Mouse (Mus musculus) lung, embryonic 15.5 days (tissue): ENCODE measurements at regions not wholly inside any gene's neighbourhood (a gene's known extent, or its start where the extent isn't known, plus 50 kb on each side); places are given as distances from the start of the nearest gene placed in this dataset.

Experiments used
- ATAC-seq: fragments of 200-750 bp; cut with Nextera tagmentation; 2 replicates; pipeline ENCODE4 v1.8.0; 2017; ENCODE audit warnings: moderate number of reproducible peaks, borderline replicate concordance; ENCODE audit not compliant: low FRiP score, low TSS enrichment; ENCODE audit errors: extremely low read depth
- H3K27ac ChIP-seq: fragments of 300-500 bp; sonication (generic); 2 replicates; pipeline ENCODE4 v1.5.1; 2015; ENCODE audit warnings: moderate library complexity, mild to moderate bottlenecking, inconsistent platforms
- H3K27me3 ChIP-seq: fragments of 300-500 bp; sonication (generic); 2 replicates; pipeline ENCODE4 v1.6.1; 2015; ENCODE audit warnings: inconsistent platforms
- H3K36me3 ChIP-seq: fragments of 300-500 bp; sonication (generic); 2 replicates; pipeline ENCODE4 v1.6.1; 2015; ENCODE audit warnings: inconsistent platforms
- H3K4me1 ChIP-seq: fragments of 300-500 bp; sonication (generic); 2 replicates; pipeline ENCODE4 v1.6.1; 2015; ENCODE audit warnings: inconsistent platforms
- H3K4me2 ChIP-seq: fragments of 300-500 bp; sonication (generic); 2 replicates; pipeline ENCODE4 v1.6.1; 2015; ENCODE audit warnings: inconsistent platforms, mild to moderate bottlenecking, moderate library complexity
- H3K4me3 ChIP-seq: fragments of 300-500 bp; sonication (generic); 2 replicates; pipeline ENCODE4 v1.5.1; 2015; ENCODE audit warnings: mild to moderate bottlenecking, inconsistent platforms
- H3K9ac ChIP-seq: fragments of 300-500 bp; sonication (generic); 2 replicates; pipeline ENCODE4 v1.6.1; 2015; ENCODE audit warnings: inconsistent platforms
- H3K9me3 ChIP-seq: fragments of 300-500 bp; sonication (generic); 2 replicates; pipeline ENCODE4 v1.6.1; 2016; ENCODE audit warnings: inconsistent platforms
- WGBS: fragments of 180-500 bp; shearing (Covaris S2); methylation state at CpG from one replicate; pipeline ENCODE4 v1.1.7; 2015; 5-methylcytosine and 5-hydroxymethylcytosine counted together

DNA sequence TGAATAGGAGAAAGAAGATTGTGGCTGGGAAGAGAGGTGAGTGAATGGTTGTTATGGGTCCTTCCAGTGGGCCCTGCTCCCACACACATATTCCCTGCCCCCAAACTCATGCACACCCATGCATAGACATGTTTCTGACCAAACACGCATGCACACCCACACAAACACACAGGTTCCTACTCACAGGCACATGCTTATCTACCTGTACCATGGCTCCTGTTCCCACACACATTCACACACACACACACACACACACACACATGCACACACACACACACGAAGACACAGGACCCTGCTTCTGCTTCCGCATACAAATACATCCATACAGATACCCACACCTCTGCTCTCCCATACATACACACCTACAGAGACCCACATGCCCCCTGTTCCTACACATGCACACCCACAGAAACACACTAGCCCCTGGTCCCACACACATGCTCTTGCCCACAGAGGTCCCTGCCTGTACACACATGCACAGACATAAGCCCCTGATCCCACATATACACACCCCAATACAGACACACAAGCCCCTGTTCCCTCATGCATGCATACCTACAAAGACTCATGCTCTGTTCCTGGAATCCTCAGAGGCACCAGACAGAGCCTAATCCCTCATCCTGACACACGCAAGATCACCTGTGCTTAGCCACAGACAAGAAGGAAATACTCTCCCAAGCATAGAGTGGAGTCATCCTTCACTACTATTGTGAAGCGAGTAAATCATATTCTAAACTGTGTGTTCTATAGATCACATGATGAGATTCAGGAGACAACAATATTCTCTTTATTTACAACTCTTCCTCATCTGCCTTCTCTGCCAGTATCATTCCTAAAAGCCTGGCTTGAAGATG lies 100.1 kb downstream of the Mycn start:
- no peaks in the 10 kb centered on the region for H3K9me3 ChIP-seq
- H3K27me3 ChIP-seq: no peaks in the 10 kb centered on the region
- no peak overlapping the region for H3K9ac ChIP-seq
- no peak overlapping the region for H3K27ac ChIP-seq
- H3K4me3 ChIP-seq: no peak overlapping the region
- H3K4me2 ChIP-seq: no peak overlapping the region
- 83% methylated on average over 5 of the region's 5 CpGs for WGBS
- H3K36me3 ChIP-seq: no peaks in the 10 kb centered on the region
- ATAC-seq: no peak
- peaks cover 9% of the 10 kb centered on the region for H3K4me1 ChIP-seq

GRCm38 (mm10) chr12:12840661-12841384 lies 100.9 kb downstream of the Mycn start:
- Histone ChIP-seq H3K9me3 (no peaks in the 10 kb centered on the region), H3K36me3 (no peaks in the 10 kb centered on the region), H3K4me1 (peaks cover 9% of the 10 kb centered on the region), H3K27me3 (no peaks in the 10 kb centered on the region), H3K9ac (no peak overlapping the region), H3K4me3 (peak overlapping the region; percentile 11; the same call in 1 of the 2 replicates), H3K27ac (no peak overlapping the region), H3K4me2 (peak overlapping the region; percentile 51)
- ATAC-seq: peak; percentile 81
- WGBS: 25% methylated on average over 17 of the region's 17 CpGs

GRCm38 (mm10) chr12:12837775-12838174 lies 103.9 kb downstream of the Mycn start:
- ATAC-seq: no peak
- Histone ChIP-seq H3K36me3 (no peaks in the 10 kb centered on the region), H3K27me3 (no peaks in the 10 kb centered on the region), H3K4me1 (peaks cover 9% of the 10 kb centered on the region), H3K27ac (no peak overlapping the region), H3K4me2 (no peak overlapping the region), H3K4me3 (no peak overlapping the region), H3K9me3 (no peaks in the 10 kb centered on the region), H3K9ac (no peak overlapping the region)
- WGBS: 85% methylated on average over 1 of the region's 1 CpGs

DNA sequence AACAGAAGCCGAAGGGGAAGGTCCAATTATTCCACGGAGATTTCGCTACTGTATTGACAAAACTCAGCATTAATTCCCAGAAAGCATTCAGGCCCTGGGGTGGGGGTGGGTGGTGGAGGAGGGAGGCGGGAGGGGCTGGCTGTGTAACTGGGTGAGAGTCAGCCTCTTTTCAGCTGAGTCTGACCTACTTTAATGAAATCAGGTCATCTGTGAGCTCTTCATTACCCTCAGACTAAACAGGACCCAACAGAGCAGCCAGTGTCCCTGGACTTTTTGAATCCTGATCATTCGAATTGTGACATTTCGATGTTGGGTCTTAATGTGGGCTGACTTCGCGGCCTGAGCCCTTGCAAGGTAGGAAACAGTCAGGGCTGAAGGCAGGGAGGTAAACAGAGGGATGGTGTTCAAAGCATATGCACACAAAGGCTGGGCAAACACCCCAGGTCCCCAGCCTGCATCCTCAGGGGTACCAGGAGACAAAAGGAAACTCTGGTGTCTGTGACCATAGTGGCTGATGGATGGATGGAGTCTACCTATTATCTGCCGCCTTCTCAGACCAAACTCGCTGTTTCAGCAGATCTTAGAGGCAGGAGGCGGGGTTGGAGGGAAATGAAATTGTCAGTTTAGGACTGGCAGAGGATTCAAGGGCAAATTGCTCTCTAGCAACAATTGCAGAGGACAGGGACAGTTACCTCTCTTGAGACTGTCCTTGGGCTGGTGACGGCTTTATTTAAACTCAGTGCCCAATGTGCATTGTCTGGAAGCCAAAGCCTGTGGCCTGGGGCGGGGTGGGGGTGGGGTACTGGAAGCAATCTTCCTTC lies 113.7 kb downstream of the Mycn start:
- Histone ChIP-seq H3K4me1 (peaks cover 10% of the 10 kb centered on the region; the same call in 1 of the 2 replicates), H3K4me2 (no peak overlapping the region), H3K9me3 (no peaks in the 10 kb centered on the region), H3K4me3 (no peak overlapping the region), H3K9ac (no peak overlapping the region), H3K36me3 (no peaks in the 10 kb centered on the region), H3K27me3 (no peaks in the 10 kb centered on the region), H3K27ac (no peak overlapping the region)
- WGBS: 61% methylated on average over 13 of the region's 13 CpGs
- ATAC-seq: no peak

GRCm38 (mm10) chr12:12827379-12827778 lies 114.3 kb downstream of the Mycn start:
- H3K36me3 ChIP-seq: no peaks in the 10 kb centered on the region
- WGBS: 38% methylated on average over 9 of the region's 9 CpGs
- ATAC-seq: no peak; the same call in 1 of the 2 replicates

GRCm38 (mm10) chr12:12826431-12826830 lies 115.3 kb downstream of the Mycn start:
- 67% methylated on average over 3 of the region's 3 CpGs for WGBS
- no peak overlapping the region for H3K27ac ChIP-seq
- H3K9me3 ChIP-seq: no peaks in the 10 kb centered on the region
- no peaks in the 10 kb centered on the region for H3K36me3 ChIP-seq
- no peak for ATAC-seq
- peaks cover 10% of the 10 kb centered on the region; the same call in 1 of the 2 replicates for H3K4me1 ChIP-seq
- H3K27me3 ChIP-seq: no peaks in the 10 kb centered on the region
- H3K4me2 ChIP-seq: no peak overlapping the region
- H3K9ac ChIP-seq: no peak overlapping the region
- no peak overlapping the region for H3K4me3 ChIP-seq

More at GRCm38 (mm10) chr12:12827379-12827778, 114.3 kb downstream of the Mycn start:
- no peaks in the 10 kb centered on the region for H3K27me3 ChIP-seq
- H3K4me1 ChIP-seq: peaks cover 10% of the 10 kb centered on the region; the same call in 1 of the 2 replicates
- no peak overlapping the region for H3K4me3 ChIP-seq
- H3K4me2 ChIP-seq: no peak overlapping the region
- H3K9me3 ChIP-seq: no peaks in the 10 kb centered on the region
- H3K9ac ChIP-seq: no peak overlapping the region
- H3K27ac ChIP-seq: no peak overlapping the region

DNA sequence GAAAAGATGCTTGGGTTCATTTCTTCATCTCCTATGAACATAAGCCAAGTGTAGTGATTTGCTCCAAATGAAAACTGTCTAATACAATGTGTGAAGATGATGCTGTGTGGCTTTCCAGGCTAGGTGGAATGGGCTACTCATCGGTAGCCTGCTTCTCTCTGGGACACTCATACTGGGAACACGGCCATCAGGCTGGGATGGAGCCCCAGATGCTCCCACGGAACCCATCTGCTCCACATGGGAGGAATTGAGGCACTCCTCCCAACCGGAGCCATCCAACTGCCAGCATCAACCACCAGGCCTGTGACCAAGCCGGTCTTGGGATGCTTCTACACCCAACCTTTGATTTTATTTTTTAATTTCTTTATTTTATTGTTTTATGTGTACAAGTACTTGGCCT lies 115.9 kb downstream of the Mycn start:
- ATAC-seq: no peak
- 85% methylated on average over 5 of the region's 5 CpGs for WGBS

GRCm38 (mm10) chr12:12821473-12821872 lies 120.2 kb downstream of the Mycn start:
- Histone ChIP-seq H3K27ac (no peak overlapping the region), H3K4me1 (no peaks in the 10 kb centered on the region), H3K4me3 (no peak overlapping the region), H3K27me3 (no peaks in the 10 kb centered on the region), H3K9ac (no peak overlapping the region), H3K9me3 (no peaks in the 10 kb centered on the region), H3K4me2 (no peak overlapping the region), H3K36me3 (no peaks in the 10 kb centered on the region)
- 67% methylated on average over 7 of the region's 7 CpGs for WGBS
- no peak for ATAC-seq

More for the DNA sequence above, 115.9 kb downstream of the Mycn start:
- Histone ChIP-seq H3K4me3 (no peak overlapping the region), H3K4me2 (no peak overlapping the region), H3K27ac (no peak overlapping the region), H3K36me3 (no peaks in the 10 kb centered on the region), H3K9ac (no peak overlapping the region), H3K4me1 (peaks cover 10% of the 10 kb centered on the region; the same call in 1 of the 2 replicates), H3K27me3 (no peaks in the 10 kb centered on the region), H3K9me3 (no peaks in the 10 kb centered on the region)

DNA sequence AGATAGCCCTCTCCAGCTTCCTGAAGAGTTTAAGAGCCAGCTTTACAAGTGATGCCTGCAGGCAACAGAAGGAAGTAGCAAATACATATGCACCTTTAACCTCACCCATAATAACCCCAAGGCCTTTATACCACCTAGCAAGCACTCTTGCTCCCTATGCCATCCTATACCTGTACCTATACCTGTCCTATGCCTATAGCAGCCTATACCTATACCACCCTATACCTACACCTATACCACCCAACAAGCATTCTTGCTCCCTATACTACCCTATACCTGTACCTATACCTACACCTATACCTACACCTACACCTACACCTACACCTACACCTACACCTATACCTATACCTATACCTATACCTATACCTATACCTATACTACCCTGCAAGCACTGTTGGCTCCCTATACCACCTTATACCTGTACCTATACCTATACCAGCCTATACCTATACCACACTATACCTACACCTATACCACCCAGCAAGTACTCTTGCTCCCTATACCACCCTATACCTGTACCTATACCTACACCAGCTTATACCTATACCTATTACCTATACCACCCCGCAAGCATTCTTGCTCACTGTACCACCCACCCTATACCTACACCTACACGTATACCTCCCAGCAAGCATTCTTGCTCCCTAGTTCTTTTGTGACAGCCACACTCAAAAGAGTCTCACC lies 120.9 kb downstream of the Mycn start:
- Histone ChIP-seq H3K27ac (no peak overlapping the region), H3K9me3 (no peaks in the 10 kb centered on the region), H3K9ac (no peak overlapping the region), H3K27me3 (no peaks in the 10 kb centered on the region), H3K4me2 (no peak overlapping the region), H3K4me3 (no peak overlapping the region), H3K36me3 (no peaks in the 10 kb centered on the region), H3K4me1 (no peaks in the 10 kb centered on the region)
- WGBS: 87% methylated on average over 2 of the region's 2 CpGs
- ATAC-seq: 0 out of 2 replicates have a peak, but pooled peaks have one; percentile 13

GRCm38 (mm10) chr12:12819746-12820145 lies 122.0 kb downstream of the Mycn start:
- ATAC-seq: no peak
- Histone ChIP-seq H3K36me3 (no peaks in the 10 kb centered on the region), H3K4me2 (no peak overlapping the region), H3K4me1 (no peaks in the 10 kb centered on the region), H3K9me3 (no peaks in the 10 kb centered on the region), H3K27me3 (no peaks in the 10 kb centered on the region), H3K27ac (no peak overlapping the region), H3K4me3 (no peak overlapping the region), H3K9ac (no peak overlapping the region)
- 73% methylated on average over 5 of the region's 5 CpGs for whole genome bisulfite sequencing

DNA sequence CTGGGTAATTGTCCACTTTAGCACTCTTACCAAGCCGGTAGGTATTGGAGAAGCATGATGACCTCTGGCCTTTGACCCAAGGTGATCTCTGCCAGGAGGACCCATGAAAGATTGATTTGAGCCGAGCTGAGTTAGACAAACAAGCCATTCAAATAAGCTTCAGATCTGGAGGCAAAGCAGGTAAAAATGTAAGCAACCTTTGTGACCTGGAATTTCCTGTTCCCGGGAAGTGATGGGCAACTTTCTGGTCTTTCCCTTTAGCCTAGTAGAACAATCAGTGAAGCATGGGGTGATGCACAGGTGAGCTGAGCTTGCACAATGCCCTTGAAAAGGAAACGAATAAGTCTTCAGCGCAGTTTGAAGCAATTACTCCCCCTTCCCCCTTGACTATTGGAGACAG lies 127.0 kb downstream of the Mycn start:
- WGBS: 45% methylated on average over 5 of the region's 5 CpGs
- H3K9me3 ChIP-seq: no peaks in the 10 kb centered on the region
- H3K27me3 ChIP-seq: no peaks in the 10 kb centered on the region
- peaks cover 35% of the 10 kb centered on the region for H3K4me1 ChIP-seq
- H3K36me3 ChIP-seq: no peaks in the 10 kb centered on the region
- no peak overlapping the region for H3K4me2 ChIP-seq
- H3K4me3 ChIP-seq: no peak overlapping the region
- no peak overlapping the region for H3K9ac ChIP-seq
- no peak overlapping the region for H3K27ac ChIP-seq
- no peak for ATAC-seq
